9 mouse cellular contexts compared by ENCODE assay signal in genomic region chr1:174469736-174470135, GRCm38 (mm10). TPM values are rescaled to one million over a fixed set of nuclear protein-coding genes. Genes with fewer than 3 reads are reported as not detected.
A peak's percentile ranks its signal among the peaks of the same experiment; 100 is the strongest.
DNase-seq lines count a peak whose midpoint lies in the region; ATAC-seq and TF ChIP-seq lines count a peak whose summit lies in the region.
"Had no signal": no experiment of that assay in that cellular context is flagged by ENCODE, and none has a peak within 500 bp of the region (broad histone marks: within the 10 kb centered on the region; RNA-seq: fewer than 3 reads in every experiment).

No protein-coding gene starts in this region.

- H3K36me3 ChIP-seq in embryonic facial prominence, embryonic 14.5 days (ENCODE audit: control insufficient read depth, insufficient read depth, low read length): no peaks in the 10 kb centered on the region
- H3K36me3 ChIP-seq in hindbrain, embryonic 14.5 days (replicated peaks; ENCODE audit: control insufficient read depth, insufficient read depth): no peaks in the 10 kb centered on the region

- TF ChIP-seq CTCF in bone marrow, adult 2 months (IDR thresholded peaks at IDR 0.05; ENCODE audit: control insufficient read depth, insufficient read depth, low read length): peak; percentile 41

- H3K9ac ChIP-seq in embryonic facial prominence, embryonic 14.5 days (ENCODE audit: low read depth, low read length): no peak overlapping the region
- no peak overlapping the region for H3K9ac ChIP-seq in hindbrain, embryonic 14.5 days

- ATAC-seq in embryonic facial prominence, embryonic 14.5 days (ENCODE audit: low read depth): peak; percentile 57; the same call in 1 of the 2 replicates
- peak; percentile 90 for ATAC-seq in hindbrain, embryonic 14.5 days (ENCODE audit: low FRiP score)
- ATAC-seq in megakaryocyte progenitor cell, adult 5-6 weeks (replicated peaks; ENCODE audit: poor library complexity): peak; percentile 90

- peak; percentile 11 for DNase-seq in gastrocnemius, adult 18-20 months (ENCODE audit: low spot score)
- no peak for DNase-seq in gastrocnemius, postnatal 10 days
- DNase-seq in embryonic facial prominence, embryonic 14.5 days (ENCODE audit: low spot score): peak; percentile 67
- DNase-seq in hindbrain, embryonic 14.5 days (ENCODE audit: low spot score): peak; percentile 81
- DNase-seq in layer of hippocampus, postnatal 25 days (ENCODE audit: extremely low spot score in 1 of 2, low spot score in 1 of 2): peak; percentile 12 to 34
- DNase-seq in right cerebral cortex, postnatal 4 days: peak; percentile 32

- H3K4me3 ChIP-seq in bone marrow, adult 2 months (replicated peaks; ENCODE audit: control insufficient read depth, low read depth, low read length): no peak overlapping the region
- H3K4me3 ChIP-seq in embryonic facial prominence, embryonic 14.5 days (ENCODE audit: low read depth, low read length): no peak overlapping the region
- no peak overlapping the region for H3K4me3 ChIP-seq in hindbrain, embryonic 14.5 days (replicated peaks; ENCODE audit: low read length)

- no peaks in the 10 kb centered on the region for H3K27me3 ChIP-seq in embryonic facial prominence, embryonic 14.5 days (replicated peaks; ENCODE audit: control insufficient read depth, insufficient read depth, low read length)
- no peaks in the 10 kb centered on the region for H3K27me3 ChIP-seq in hindbrain, embryonic 14.5 days (ENCODE audit: control insufficient read depth, insufficient read depth, low read length)

- H3K4me2 ChIP-seq in embryonic facial prominence, embryonic 14.5 days (ENCODE audit: low read depth, low read length): no peak overlapping the region
- H3K4me2 ChIP-seq in hindbrain, embryonic 14.5 days (replicated peaks): no peak overlapping the region

- no peak for TF ChIP-seq POLR2A in bone marrow, adult 2 months (IDR thresholded peaks at IDR 0.05; ENCODE audit: borderline replicate concordance, control insufficient read depth, low read depth, low read length)

- 6% methylated on average over 6 of the region's 6 CpGs for WGBS in bone marrow, adult 2 months
- WGBS in embryonic facial prominence, embryonic 14.5 days: 3% methylated on average over 6 of the region's 6 CpGs
- WGBS in hindbrain, embryonic 14.5 days: 4% methylated on average over 6 of the region's 6 CpGs

- H3K4me1 ChIP-seq in bone marrow, adult 2 months (ENCODE audit: control insufficient read depth, insufficient read depth, low read length): no peaks in the 10 kb centered on the region
- no peaks in the 10 kb centered on the region for H3K4me1 ChIP-seq in embryonic facial prominence, embryonic 14.5 days (ENCODE audit: control insufficient read depth, insufficient read depth, low read length)
- no peaks in the 10 kb centered on the region for H3K4me1 ChIP-seq in hindbrain, embryonic 14.5 days (replicated peaks; ENCODE audit: control insufficient read depth, insufficient read depth, low read length)

- H3K27ac ChIP-seq in bone marrow, adult 2 months (ENCODE audit: control insufficient read depth, insufficient read depth, low read depth, low read length, poor library complexity): no peak overlapping the region
- no peak overlapping the region for H3K27ac ChIP-seq in embryonic facial prominence, embryonic 14.5 days (replicated peaks; ENCODE audit: low read depth, low read length)
- H3K27ac ChIP-seq in hindbrain, embryonic 14.5 days: no peak overlapping the region

- H3K9me3 ChIP-seq in embryonic facial prominence, embryonic 14.5 days (ENCODE audit: control insufficient read depth, low read length): no peaks in the 10 kb centered on the region
- no peaks in the 10 kb centered on the region for H3K9me3 ChIP-seq in hindbrain, embryonic 14.5 days (ENCODE audit: control insufficient read depth, low read length)

RNA-seq across cellular contexts. Expression of gene Olfr220, which starts 27.9 kb away (rescaled TPM):
- total RNA-seq in gastrocnemius, adult 18-20 months (2021): not detected
- total RNA-seq in gastrocnemius, postnatal 10 days (2021): not detected
- not detected in 2 replicates for polyA plus RNA-seq in bone marrow, adult 2 months (2011; ENCODE audit: insufficient read depth, insufficient read length, low replicate concordance, missing spikeins)
- 0.11 TPM in 1 of 2 replicates, not detected in the other for polyA plus RNA-seq in embryonic facial prominence, embryonic 14.5 days (2014; fragmentation: Nextera tagmentation; extraction: Ambion mirVana)
- not detected in 2 replicates for polyA plus RNA-seq in hindbrain, embryonic 14.5 days (2014; fragmentation: Nextera tagmentation; extraction: Ambion mirVana)
- total RNA-seq in layer of hippocampus, postnatal 25 days (2021): not detected
- not detected in 2 replicates for total RNA-seq in megakaryocyte progenitor cell, adult 5-6 weeks (2015)
- not detected in 2 replicates for total RNA-seq in megakaryocyte progenitor cell, adult 5-6 weeks (2017)
- polyA plus RNA-seq: liver, embryonic 16.5 days had no signal

RNA-seq across cellular contexts. Expression of gene Fmn2, which starts 31.9 kb away (rescaled TPM):
- total RNA-seq in gastrocnemius, adult 18-20 months (2021): under 1 TPM; 0.14 to 0.19 TPM
- total RNA-seq in gastrocnemius, postnatal 10 days (2021): 1 to 10 TPM; 1.2 to 1.6 TPM
- polyA plus RNA-seq in bone marrow, adult 2 months (2011; ENCODE audit: insufficient read depth, insufficient read length, low replicate concordance, missing spikeins): 0.34 and 0.92 TPM in 2 replicates
- 1.3 and 1.5 TPM in 2 replicates for polyA plus RNA-seq in embryonic facial prominence, embryonic 14.5 days (2014; fragmentation: Nextera tagmentation; extraction: Ambion mirVana)
- polyA plus RNA-seq in hindbrain, embryonic 14.5 days (2014; fragmentation: Nextera tagmentation; extraction: Ambion mirVana): 8.3 and 9.6 TPM in 2 replicates
- 10 to 100 TPM; 60.4 to 65.6 TPM for total RNA-seq in layer of hippocampus, postnatal 25 days (2021)
- 0.37 TPM in 1 of 2 replicates, not detected in the other for total RNA-seq in megakaryocyte progenitor cell, adult 5-6 weeks (2015)
- total RNA-seq in megakaryocyte progenitor cell, adult 5-6 weeks (2017): not detected in 2 replicates

RNA-seq across cellular contexts. Expression of gene Olfr414, which starts 45.9 kb away (rescaled TPM):
- not detected for total RNA-seq in gastrocnemius, adult 18-20 months (2021)
- total RNA-seq in gastrocnemius, postnatal 10 days (2021): not detected
- polyA plus RNA-seq in bone marrow, adult 2 months (2011; ENCODE audit: insufficient read depth, insufficient read length, low replicate concordance, missing spikeins): not detected in 2 replicates
- polyA plus RNA-seq in embryonic facial prominence, embryonic 14.5 days (2014; fragmentation: Nextera tagmentation; extraction: Ambion mirVana): 0.36 TPM in 1 of 2 replicates, not detected in the other
- not detected in 2 replicates for polyA plus RNA-seq in hindbrain, embryonic 14.5 days (2014; fragmentation: Nextera tagmentation; extraction: Ambion mirVana)
- not detected for total RNA-seq in layer of hippocampus, postnatal 25 days (2021)
- total RNA-seq in megakaryocyte progenitor cell, adult 5-6 weeks (2015): 0.52 and 1.6 TPM in 2 replicates
- total RNA-seq in megakaryocyte progenitor cell, adult 5-6 weeks (2017): 0.84 TPM in 1 of 2 replicates, not detected in the other
- polyA plus RNA-seq: liver, embryonic 16.5 days had no signal

Comparison
In these comparisons a context has a peak if more than half of its experiments do, and no peak if none do; other contexts are left out.
1. RNA of gene Fmn2, which starts 31.9 kb away (total RNA-seq): 60.4 to 65.6 TPM in layer of hippocampus, postnatal 25 days; 1.2 to 1.6 TPM in gastrocnemius, postnatal 10 days, 0.37 TPM in megakaryocyte progenitor cell, adult 5-6 weeks and 0.14 to 0.19 TPM in gastrocnemius, adult 18-20 months; every median in the first group is over 10 times any median in the second.
2. Peak in every context shown above with its lines, with median percentiles within 50 percentile points of each other: ATAC-seq.